In the genomic region with DNA sequence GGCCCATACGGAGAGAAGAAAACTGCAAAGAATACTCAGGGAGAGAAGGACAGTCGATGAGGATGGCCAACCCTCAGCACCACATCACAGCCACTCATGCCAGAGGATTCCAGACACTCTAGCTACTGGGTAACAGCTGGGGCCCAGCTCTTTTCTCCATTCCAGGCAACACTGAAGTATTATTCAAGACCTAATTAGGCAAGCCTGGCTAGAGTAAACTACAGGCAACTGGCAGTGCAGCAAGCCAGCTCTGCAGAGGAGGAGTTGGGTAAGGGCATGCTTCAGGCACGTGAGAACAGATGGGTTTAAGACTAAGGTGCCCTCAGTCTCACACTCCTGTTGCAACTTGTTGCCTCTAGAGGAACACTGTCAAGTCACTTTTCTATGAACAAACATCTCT, we compare ENCODE assay signal across 9 mouse cellular contexts.
A peak's percentile ranks its signal among the peaks of the same experiment; 100 is the strongest.
DNase-seq lines count a peak whose midpoint lies in the region; ATAC-seq and TF ChIP-seq lines count a peak whose summit lies in the region.
"Had no signal": no experiment of that assay in that cellular context is flagged by ENCODE, and none has a peak within 500 bp of the region (broad histone marks: within the 10 kb centered on the region; RNA-seq: fewer than 3 reads in every experiment).

No protein-coding gene starts in this region.

- no peaks in the 10 kb centered on the region for H3K27me3 ChIP-seq in heart, postnatal 0 days (ENCODE audit: control insufficient read depth, insufficient read depth, low read length)
- no peaks in the 10 kb centered on the region for H3K27me3 ChIP-seq in stomach, embryonic 15.5 days (replicated peaks)

- H3K9me3 ChIP-seq in heart, postnatal 0 days (replicated peaks; ENCODE audit: control insufficient read depth, low read length) = no peaks in the 10 kb centered on the region
- no peaks in the 10 kb centered on the region for H3K9me3 ChIP-seq in stomach, embryonic 15.5 days

- peak overlapping the region; percentile 7; the same call in 1 of the 2 replicates for H3K27ac ChIP-seq in heart, postnatal 0 days (ENCODE audit: low read depth)
- H3K27ac ChIP-seq in stomach, embryonic 15.5 days = peak overlapping the region; percentile 13; the same call in 1 of the 2 replicates

- no peak for TF ChIP-seq POLR2A in lung, adult 2 months (IDR thresholded peaks at IDR 0.05; ENCODE audit: borderline replicate concordance, extremely low read depth, low read depth, low read length)

- no peak overlapping the region for H3K9ac ChIP-seq in heart, postnatal 0 days (replicated peaks; ENCODE audit: low read depth, low read length)
- no peak overlapping the region for H3K9ac ChIP-seq in stomach, embryonic 15.5 days

- 43% methylated on average over 3 of the region's 3 CpGs for WGBS in heart, postnatal 0 days
- 43% methylated on average over 3 of the region's 3 CpGs for WGBS in lung, adult 2 months
- WGBS in stomach, embryonic 15.5 days = 57% methylated on average over 3 of the region's 3 CpGs

- no peak overlapping the region for H3K4me3 ChIP-seq in heart, postnatal 0 days (ENCODE audit: low read depth, low read length)
- H3K4me3 ChIP-seq in lung, adult 2 months (replicated peaks; ENCODE audit: extremely low read depth, low read depth, low read length) = no peak overlapping the region
- no peak overlapping the region for H3K4me3 ChIP-seq in stomach, embryonic 15.5 days (replicated peaks)

- H3K4me2 ChIP-seq in heart, postnatal 0 days (ENCODE audit: low read depth, low read length) = no peak overlapping the region
- no peak overlapping the region for H3K4me2 ChIP-seq in stomach, embryonic 15.5 days

- peaks cover 20% of the 10 kb centered on the region for H3K4me1 ChIP-seq in heart, postnatal 0 days (ENCODE audit: control insufficient read depth, insufficient read depth)
- H3K4me1 ChIP-seq in lung, adult 2 months (ENCODE audit: control insufficient read depth, insufficient read depth, low read length) = peaks cover 10% of the 10 kb centered on the region
- H3K4me1 ChIP-seq in stomach, embryonic 15.5 days = no peaks in the 10 kb centered on the region

- TF ChIP-seq CTCF in heart, postnatal 0 days (IDR thresholded peaks at IDR 0.05; ENCODE audit: low read depth) = no peak
- no peak for TF ChIP-seq CTCF in lung, adult 2 months (IDR thresholded peaks at IDR 0.05; ENCODE audit: insufficient read depth, low read length)

- intact Hi-C loops in heart, postnatal 10 days (cut with DNase I) = loop anchor here (5.0 kb wide), 3 partner anchors 226 to 566 kb away; no protein-coding TSS in a partner anchor

- no peaks in the 10 kb centered on the region for H3K36me3 ChIP-seq in heart, postnatal 0 days (replicated peaks; ENCODE audit: control insufficient read depth, insufficient read depth, low read length)
- no peaks in the 10 kb centered on the region for H3K36me3 ChIP-seq in stomach, embryonic 15.5 days

- DNase-seq in heart, postnatal 0 days (ENCODE audit: low spot score) = no peak
- DNase-seq in heart, postnatal 10 days = no peak
- DNase-seq in right cerebral cortex, postnatal 10 days (ENCODE audit: low spot score in 2 of 2) = peak; percentile 65 to 79
- DNase-seq in right cerebral cortex, postnatal 25 days = no peak
- DNase-seq in lung, adult 2 months = peak; percentile 48
- no peak for DNase-seq in thymus, adult 18-20 months
- DNase-seq: kidney, postnatal 14 days had no signal

- no peak for ATAC-seq in heart, postnatal 0 days (ENCODE audit: insufficient read depth, low read depth)
- no peak; the same call in 1 of the 2 replicates for ATAC-seq in stomach, embryonic 15.5 days (ENCODE audit: insufficient read depth, low FRiP score, low read depth)
- ATAC-seq: midbrain, embryonic 16.5 days had no signal

- no peak for TF ChIP-seq EP300 in heart, postnatal 0 days (IDR thresholded peaks at IDR 0.05; ENCODE audit: low read depth)

Comparison
In these comparisons a context has a peak if more than half of its experiments do, and no peak if none do; other contexts are left out.
1. DNase-seq: peak in right cerebral cortex, postnatal 10 days (2 of 2) and lung, adult 2 months (single experiment); none in heart, postnatal 0 days (single experiment), heart, postnatal 10 days (0 of 2), right cerebral cortex, postnatal 25 days (single experiment) and thymus, adult 18-20 months (0 of 2).